Mouse (Mus musculus): ENCODE results near the gene Fam76a.

DNA sequence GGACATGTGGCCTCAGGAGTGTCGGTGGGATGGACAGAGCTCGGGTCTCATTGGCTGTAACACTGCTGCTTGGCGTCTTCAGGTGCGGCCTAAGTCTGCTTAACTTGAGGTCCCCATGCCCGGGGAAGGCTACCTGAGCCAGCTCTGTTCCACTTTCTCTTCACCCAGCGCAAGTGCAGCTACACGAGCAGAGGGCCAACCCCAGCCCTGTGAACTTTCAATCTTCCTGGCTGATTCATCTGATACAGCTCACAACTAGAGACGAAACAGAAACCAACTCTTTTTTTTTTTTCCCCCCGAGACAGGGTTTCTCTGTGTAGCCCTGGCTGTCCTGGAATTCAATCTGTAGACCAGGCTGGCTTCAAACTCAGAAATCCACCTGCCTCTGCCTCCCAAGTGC is 24.2 kb downstream of the Fam76a start:
- TF ChIP-seq POLR2A (IDR thresholded peaks at IDR 0.05; ENCODE audit: insufficient read length, low read depth) (no peak), POLR2AphosphoS2 (IDR thresholded peaks at IDR 0.05; ENCODE audit: insufficient read length, low read depth) (no peak), TCF12 (IDR thresholded peaks at IDR 0.05; ENCODE audit: insufficient read depth, poor library complexity, severe bottlenecking) (no peak), MAX (IDR thresholded peaks at IDR 0.05; ENCODE audit: low read depth) (no peak), MYOG (IDR thresholded peaks at IDR 0.05; ENCODE audit: control insufficient read depth in 1 of 3, insufficient read depth in 1 of 3, insufficient read length in 2 of 3, low read depth in 2 of 3) (no peak)
